Mouse (Mus musculus) limb, embryonic 11.5 days (tissue): ENCODE data around the gene Tnc. TPM values are rescaled to one million over a fixed set of nuclear protein-coding genes. Genes with fewer than 3 reads are reported as not detected.
A peak's percentile ranks its signal among the peaks of the same experiment; 100 is the strongest.

Source experiments
- ATAC-seq: fragments of 200-750 bp; cut with Nextera tagmentation; 2 replicates; pipeline ENCODE4 v1.8.0; 2017; ENCODE audit warnings: low read depth; ENCODE audit not compliant: insufficient number of reproducible peaks, low FRiP score, low TSS enrichment
- DNase-seq: peaks from one replicate; pipeline ENCODE4 v3.0.0-alpha.2; 2015; ENCODE audit warnings: low spot score
- H3K27ac ChIP-seq: fragments of 300-500 bp; sonication (generic); replicated peaks from 2 replicates; pipeline ENCODE4 v1.5.1; 2014; ENCODE audit warnings: low read depth, mild to moderate bottlenecking, low read length
- H3K27me3 ChIP-seq: fragments of 300-500 bp; sonication (generic); 2 replicates; pipeline ENCODE4 v1.6.1; 2014; ENCODE audit warnings: mild to moderate bottlenecking, low read length, mixed read lengths; ENCODE audit not compliant: control insufficient read depth, insufficient read depth
- H3K36me3 ChIP-seq: fragments of 300-500 bp; sonication (generic); 2 replicates; pipeline ENCODE4 v1.6.1; 2014; ENCODE audit warnings: mild to moderate bottlenecking, low read length, moderate library complexity, mixed read lengths; ENCODE audit not compliant: control insufficient read depth, insufficient read depth
- H3K4me1 ChIP-seq: fragments of 300-500 bp; sonication (generic); 2 replicates; pipeline ENCODE4 v1.6.1; 2014; ENCODE audit warnings: low read length, mixed read lengths; ENCODE audit not compliant: control insufficient read depth, insufficient read depth
- H3K4me2 ChIP-seq: fragments of 300-500 bp; sonication (generic); 2 replicates; pipeline ENCODE4 v1.6.1; 2014; ENCODE audit warnings: low read depth, mild to moderate bottlenecking, moderate library complexity; ENCODE audit not compliant: severe bottlenecking
- H3K4me3 ChIP-seq: fragments of 300-500 bp; sonication (generic); 2 replicates; pipeline ENCODE4 v1.5.1; 2014; ENCODE audit warnings: low read depth, low read length
- H3K9ac ChIP-seq: fragments of 300-500 bp; sonication (generic); 2 replicates; pipeline ENCODE4 v1.6.1; 2014; ENCODE audit warnings: mild to moderate bottlenecking, low read length
- H3K9me3 ChIP-seq: fragments of 300-500 bp; sonication (generic); 2 replicates; pipeline ENCODE4 v1.6.1; 2016; ENCODE audit warnings: low read length; ENCODE audit not compliant: control insufficient read depth
- WGBS: fragments of 180-500 bp; shearing (Covaris S2); extraction: QIAGEN DNeasy Blood & Tissue Kit; methylation state at CpG from one replicate; pipeline ENCODE4 v1.1.7; 2014; 5-methylcytosine and 5-hydroxymethylcytosine counted together
- polyA plus RNA-seq: library from polyadenylated mRNA; unstranded; fragments of >200 nt; fragmentation: Nextera tagmentation; extraction: Ambion mirVana; gene quantifications from 2 replicates; pipeline ENCODE4 v1.2.1, GENCODE M21; 2014

The Tnc gene
- polyA plus RNA-seq, 1 experiment from 2014 or later = 10.8 TPM

DNA sequence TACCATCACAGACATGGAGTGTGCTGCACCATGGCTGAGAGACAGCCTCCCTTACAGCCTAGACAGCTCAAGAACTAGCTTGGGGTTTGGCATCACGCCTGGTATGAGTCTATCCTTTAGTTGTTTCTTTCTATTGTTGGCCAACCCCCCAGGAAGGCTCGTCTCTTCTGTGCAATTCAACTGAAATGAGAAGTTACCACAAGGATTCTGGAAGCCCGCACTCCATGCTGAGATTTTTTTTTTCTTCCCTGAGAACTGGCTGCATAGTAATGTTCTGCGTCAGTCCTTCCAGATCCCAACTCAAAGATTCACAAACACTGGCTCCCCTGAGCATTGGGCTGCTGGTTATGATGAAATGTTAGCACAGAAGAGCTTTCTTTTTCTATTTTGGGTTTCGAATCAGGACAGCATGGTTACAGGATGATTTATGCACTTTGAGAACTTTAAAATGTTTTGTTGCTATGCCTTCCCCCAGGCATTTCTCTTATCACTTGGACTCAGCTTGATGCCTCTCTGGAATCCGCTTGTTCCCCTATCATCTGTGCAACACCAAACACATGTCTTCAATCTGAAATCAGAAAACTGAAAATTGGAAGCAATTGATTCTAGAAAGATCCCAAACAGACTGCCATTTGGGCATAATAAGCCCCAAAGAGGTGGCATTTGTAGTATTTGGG, 29.7 kb upstream of the Tnc start:
- Histone ChIP-seq H3K4me3 (no peak overlapping the region), H3K4me1 (no peaks in the 10 kb centered on the region), H3K9me3 (no peaks in the 10 kb centered on the region), H3K9ac (no peak overlapping the region), H3K27ac (no peak overlapping the region), H3K4me2 (no peak overlapping the region), H3K36me3 (no peaks in the 10 kb centered on the region), H3K27me3 (no peaks in the 10 kb centered on the region)
- ATAC-seq (no peak), DNase-seq (no peak)
- WGBS = 82% methylated on average over 6 of the region's 6 CpGs

DNA sequence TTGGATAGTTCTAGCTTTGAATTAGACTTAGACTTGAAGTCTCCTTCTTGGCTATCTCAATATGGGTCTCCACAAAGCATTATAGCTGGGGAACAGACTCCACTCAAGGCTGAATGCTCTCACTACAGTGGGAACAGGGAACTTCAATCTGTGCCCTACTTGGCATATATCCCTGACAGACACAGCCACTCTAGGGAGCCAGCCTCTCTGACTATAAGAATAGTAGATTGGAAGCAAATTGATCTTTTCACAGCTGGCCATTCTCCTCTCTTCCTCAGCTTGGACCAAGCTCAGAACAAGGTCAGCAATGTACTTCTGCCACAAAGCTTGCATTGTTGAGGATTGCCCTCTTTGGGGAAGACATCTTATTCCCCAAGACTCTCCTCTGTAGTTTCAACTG, 27.9 kb upstream of the Tnc start:
- Histone ChIP-seq H3K4me2 (no peak overlapping the region), H3K4me1 (no peaks in the 10 kb centered on the region), H3K27ac (no peak overlapping the region), H3K9me3 (no peaks in the 10 kb centered on the region), H3K27me3 (no peaks in the 10 kb centered on the region), H3K9ac (no peak overlapping the region), H3K36me3 (no peaks in the 10 kb centered on the region), H3K4me3 (no peak overlapping the region)
- ATAC-seq (no peak), DNase-seq (no peak)

DNA sequence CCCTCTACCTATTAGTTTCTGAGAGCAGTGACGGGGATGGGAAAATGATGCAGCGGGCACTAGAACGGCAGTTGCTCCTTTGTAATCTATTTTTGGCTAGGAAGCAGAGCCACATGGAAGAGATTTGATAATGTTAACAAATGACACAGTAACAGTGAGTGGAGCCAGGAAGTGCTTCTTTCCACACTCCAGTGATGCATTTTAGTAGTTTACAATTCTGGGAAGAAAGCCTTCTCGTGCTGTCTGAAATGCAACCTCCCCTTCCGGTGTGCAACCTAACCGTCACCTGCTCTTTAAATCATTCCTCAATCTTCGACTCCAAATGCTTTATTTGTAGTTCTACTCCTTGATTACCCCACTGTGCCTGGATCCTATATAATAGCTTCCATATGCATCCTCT, 20.6 kb upstream of the Tnc start:
- ATAC-seq = no peak
- no peaks in the 10 kb centered on the region for H3K9me3 ChIP-seq
- H3K4me2 ChIP-seq = no peak overlapping the region
- H3K9ac ChIP-seq = no peak overlapping the region
- H3K4me3 ChIP-seq = no peak overlapping the region
- 61% methylated on average over 7 of the region's 7 CpGs for WGBS
- H3K27me3 ChIP-seq = no peaks in the 10 kb centered on the region
- H3K27ac ChIP-seq = no peak overlapping the region
- DNase-seq = no peak
- H3K36me3 ChIP-seq = no peaks in the 10 kb centered on the region
- peaks cover 3% of the 10 kb centered on the region; the same call in 1 of the 2 replicates for H3K4me1 ChIP-seq

DNA sequence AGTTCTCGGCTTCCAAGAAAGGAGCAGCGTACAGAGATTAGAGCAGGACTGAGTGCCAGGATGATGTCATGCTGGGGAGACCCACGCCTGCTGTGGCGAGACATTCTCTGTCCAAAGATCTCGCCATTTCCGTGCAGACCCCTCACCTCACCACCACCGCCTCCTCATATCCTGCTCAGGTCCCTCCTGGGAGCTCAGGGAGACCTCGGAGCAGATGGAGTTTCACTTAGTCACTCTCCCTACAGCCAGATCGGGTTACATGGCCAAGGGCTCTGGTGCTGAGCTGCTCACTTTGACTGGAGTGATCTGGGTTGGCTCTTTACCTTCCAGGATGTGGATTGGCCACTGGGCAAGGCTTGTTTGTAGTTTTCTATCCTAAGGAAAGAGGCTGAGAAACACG, 18.5 kb upstream of the Tnc start:
- 29% methylated on average over 10 of the region's 10 CpGs for WGBS
- Histone ChIP-seq H3K4me2 (peak overlapping the region; percentile 0; the same call in 1 of the 2 replicates), H3K27ac (no peak overlapping the region), H3K4me1 (peaks cover 3% of the 10 kb centered on the region; the same call in 1 of the 2 replicates), H3K36me3 (no peaks in the 10 kb centered on the region), H3K4me3 (no peak overlapping the region), H3K9ac (no peak overlapping the region), H3K9me3 (no peaks in the 10 kb centered on the region), H3K27me3 (no peaks in the 10 kb centered on the region)
- DNase-seq (peak; percentile 57), ATAC-seq (peak; percentile 90)

DNA sequence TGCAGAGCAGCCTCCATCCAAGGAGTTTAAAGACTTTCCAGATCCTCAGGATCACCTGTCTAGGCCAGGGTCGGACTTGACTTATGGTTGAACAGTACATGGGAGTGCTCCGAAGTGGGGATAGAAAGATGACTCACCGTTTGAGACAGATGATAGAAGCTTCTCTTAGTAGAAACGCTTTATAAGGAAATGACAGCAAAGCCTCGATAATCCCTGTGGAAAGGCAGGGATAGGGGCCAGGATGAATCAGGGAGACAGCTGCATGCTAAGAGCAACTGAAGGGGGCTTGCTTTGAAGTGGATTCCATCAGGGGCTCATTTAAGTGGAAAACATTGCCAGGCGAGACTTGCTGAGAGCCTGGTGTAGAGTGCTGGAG, 12.0 kb upstream of the Tnc start:
- WGBS = 65% methylated on average over 6 of the region's 6 CpGs
- no peaks in the 10 kb centered on the region for H3K36me3 ChIP-seq
- H3K9me3 ChIP-seq = no peaks in the 10 kb centered on the region
- H3K9ac ChIP-seq = no peak overlapping the region
- no peak for ATAC-seq
- DNase-seq = no peak
- H3K27ac ChIP-seq = no peak overlapping the region
- no peaks in the 10 kb centered on the region for H3K4me1 ChIP-seq
- no peak overlapping the region for H3K4me3 ChIP-seq
- no peaks in the 10 kb centered on the region for H3K27me3 ChIP-seq
- no peak overlapping the region for H3K4me2 ChIP-seq

DNA sequence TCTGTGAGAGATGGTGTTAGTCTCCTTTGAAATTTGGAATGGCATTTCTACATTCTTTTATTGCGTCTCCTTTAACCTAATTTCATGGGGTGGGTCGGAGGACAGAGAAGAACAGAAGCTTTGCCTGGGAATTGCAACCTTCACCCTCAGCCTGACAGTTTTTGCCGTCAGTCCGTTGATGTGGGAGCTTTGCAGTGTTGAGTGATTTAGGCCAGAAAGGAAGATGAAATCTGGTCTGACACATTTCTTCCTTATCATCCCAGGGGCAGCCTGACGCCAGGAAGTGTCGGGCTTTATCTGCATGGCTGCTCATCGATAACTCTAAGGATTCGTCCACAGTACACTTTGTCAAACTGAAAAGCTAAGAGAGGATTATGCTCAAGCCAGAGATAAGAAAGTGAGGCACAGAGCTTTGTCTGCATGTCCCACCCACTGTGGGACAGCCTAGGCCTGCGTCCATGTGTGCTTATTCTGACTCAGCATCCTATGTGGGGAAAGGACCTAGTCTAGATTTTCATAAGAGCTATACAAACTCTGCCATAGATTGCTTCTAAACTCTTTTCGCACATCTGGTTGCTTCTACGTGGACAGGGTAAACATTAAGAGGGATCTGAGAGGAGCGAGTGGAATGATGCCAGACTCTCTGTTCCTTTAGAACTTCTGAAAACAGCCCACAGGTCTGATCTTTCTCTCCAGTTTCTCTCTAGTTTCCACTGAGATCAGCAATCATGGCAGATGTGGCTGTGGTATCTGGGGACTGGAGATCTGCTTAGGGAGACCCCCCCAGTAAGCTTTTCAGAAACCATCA, 11.4 kb upstream of the Tnc start:
- ATAC-seq = no peak
- no peak overlapping the region for H3K4me3 ChIP-seq
- H3K4me1 ChIP-seq = no peaks in the 10 kb centered on the region
- no peaks in the 10 kb centered on the region for H3K36me3 ChIP-seq
- H3K27me3 ChIP-seq = no peaks in the 10 kb centered on the region
- no peak overlapping the region for H3K9ac ChIP-seq
- H3K4me2 ChIP-seq = no peak overlapping the region
- H3K9me3 ChIP-seq = no peaks in the 10 kb centered on the region
- H3K27ac ChIP-seq = no peak overlapping the region
- DNase-seq = no peak
- 69% methylated on average over 12 of the region's 12 CpGs for WGBS

DNA sequence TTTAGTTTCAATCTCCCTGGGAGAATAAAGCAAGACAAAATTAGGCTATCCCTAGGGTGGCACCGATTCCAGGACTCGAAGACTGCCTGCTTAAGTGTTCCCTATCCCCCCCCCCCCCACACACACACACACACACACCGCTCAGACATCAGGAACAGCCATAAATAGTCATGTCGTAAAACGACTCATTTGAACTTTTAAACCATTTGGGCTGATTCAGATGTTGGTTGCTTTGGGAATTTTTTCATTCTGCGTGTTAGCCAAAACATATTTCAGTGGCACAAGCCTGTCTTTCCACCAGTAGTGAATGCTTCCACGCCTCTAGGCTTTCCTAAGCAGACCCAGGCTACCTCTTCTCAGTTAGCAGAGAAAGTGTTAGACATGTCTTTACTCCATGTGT, 1.4 kb upstream of the Tnc start:
- no peak overlapping the region for H3K4me3 ChIP-seq
- H3K4me2 ChIP-seq = no peak overlapping the region
- no peak for DNase-seq
- H3K27me3 ChIP-seq = peaks cover 9% of the 10 kb centered on the region
- no peaks in the 10 kb centered on the region for H3K36me3 ChIP-seq
- no peak for ATAC-seq
- no peak overlapping the region for H3K9ac ChIP-seq
- no peaks in the 10 kb centered on the region for H3K9me3 ChIP-seq
- WGBS = 31% methylated on average over 7 of the region's 7 CpGs
- no peak overlapping the region for H3K27ac ChIP-seq
- no peaks in the 10 kb centered on the region for H3K4me1 ChIP-seq

DNA sequence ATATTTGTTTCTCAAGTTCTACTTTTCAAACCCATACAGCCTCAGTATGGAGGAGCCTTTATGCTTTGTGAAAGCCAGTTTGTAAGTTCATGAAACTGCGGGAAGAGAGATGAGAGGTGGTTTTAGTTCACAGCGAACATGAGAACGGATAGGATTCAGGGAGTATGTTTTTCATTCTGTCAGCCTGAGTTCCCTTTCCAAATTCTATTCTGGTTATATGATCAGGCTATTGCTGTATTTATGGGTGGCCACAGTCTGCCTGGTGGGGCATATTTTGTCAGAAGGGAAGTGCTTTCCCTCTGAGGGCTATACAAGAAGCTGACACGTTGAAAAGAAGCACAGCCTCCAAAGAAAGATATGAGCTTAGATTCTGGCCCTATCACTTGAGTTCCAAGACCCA, 2.9 kb downstream of the Tnc start:
- Histone ChIP-seq H3K4me2 (no peak overlapping the region), H3K27me3 (peaks cover 9% of the 10 kb centered on the region)

More for the DNA sequence above, 2.9 kb downstream of the Tnc start:
- DNase-seq (no peak), ATAC-seq (no peak)
- Histone ChIP-seq H3K4me1 (no peaks in the 10 kb centered on the region), H3K36me3 (no peaks in the 10 kb centered on the region), H3K9me3 (no peaks in the 10 kb centered on the region), H3K4me3 (no peak overlapping the region), H3K9ac (no peak overlapping the region), H3K27ac (no peak overlapping the region)
- WGBS = 83% methylated on average over 4 of the region's 4 CpGs
